Mouse (Mus musculus): ENCODE results near the gene Slc25a43. TPM values are rescaled to one million over a fixed set of nuclear protein-coding genes. Genes with fewer than 3 reads are reported as not detected.

Slc25a43 gene
- polyA plus RNA-seq, 1 experiment = not detected

- peaks cover 19% of the 10 kb centered on the region for H3K4me1 ChIP-seq (ENCODE audit: control insufficient read depth)
- no peaks in the 10 kb centered on the region for H3K27me3 ChIP-seq (ENCODE audit: control insufficient read depth)
- TF ChIP-seq GATA1 (IDR thresholded peaks at IDR 0.05; ENCODE audit: low read length) (no peak), TAL1 (IDR thresholded peaks at IDR 0.05; ENCODE audit: low read length) (no peak)
- peaks cover 22% of the 10 kb centered on the region for H3K36me3 ChIP-seq (ENCODE audit: control insufficient read depth)
- peaks cover 10% of the 10 kb centered on the region for H3K9me3 ChIP-seq (ENCODE audit: control insufficient read depth, low read length)
- H3K4me3 ChIP-seq (replicated peaks) = no peak overlapping the region
Observed at GRCm38 (mm10) chrX:36799131-36799879, 55.8 kb downstream of the Slc25a43 start.

- Histone ChIP-seq H3K4me1 (ENCODE audit: control insufficient read depth) (peaks cover 12% of the 10 kb centered on the region), H3K36me3 (ENCODE audit: control insufficient read depth) (peaks cover 6% of the 10 kb centered on the region), H3K4me3 (replicated peaks) (no peak overlapping the region), H3K27me3 (ENCODE audit: control insufficient read depth) (no peaks in the 10 kb centered on the region), H3K9me3 (ENCODE audit: control insufficient read depth, low read length) (no peaks in the 10 kb centered on the region)
- TF ChIP-seq TAL1 (IDR thresholded peaks at IDR 0.05; ENCODE audit: low read length) (no peak), GATA1 (IDR thresholded peaks at IDR 0.05; ENCODE audit: low read length) (no peak)
Observed at GRCm38 (mm10) chrX:36803189-36803588, 59.7 kb downstream of the Slc25a43 start.

GRCm38 (mm10) chrX:36804196-36804595 lies 60.7 kb downstream of the Slc25a43 start:
- no peak overlapping the region for H3K4me3 ChIP-seq (replicated peaks)
- no peaks in the 10 kb centered on the region for H3K27me3 ChIP-seq (ENCODE audit: control insufficient read depth)
- no peak for TF ChIP-seq GATA1 (IDR thresholded peaks at IDR 0.05; ENCODE audit: low read length)
- no peak for TF ChIP-seq TAL1 (IDR thresholded peaks at IDR 0.05; ENCODE audit: low read length)
- H3K9me3 ChIP-seq (ENCODE audit: control insufficient read depth, low read length) = no peaks in the 10 kb centered on the region
- peaks cover 16% of the 10 kb centered on the region for H3K4me1 ChIP-seq (ENCODE audit: control insufficient read depth)
- no peaks in the 10 kb centered on the region for H3K36me3 ChIP-seq (ENCODE audit: control insufficient read depth)

- Histone ChIP-seq H3K9me3 (ENCODE audit: control insufficient read depth, low read length) (no peaks in the 10 kb centered on the region), H3K4me1 (ENCODE audit: control insufficient read depth) (peaks cover 16% of the 10 kb centered on the region), H3K4me3 (replicated peaks) (no peak overlapping the region), H3K36me3 (ENCODE audit: control insufficient read depth) (no peaks in the 10 kb centered on the region), H3K27me3 (ENCODE audit: control insufficient read depth) (no peaks in the 10 kb centered on the region)
- TF ChIP-seq GATA1 (IDR thresholded peaks at IDR 0.05; ENCODE audit: low read length) = no peak
- TF ChIP-seq TAL1 (IDR thresholded peaks at IDR 0.05; ENCODE audit: low read length) = no peak
Observed at GRCm38 (mm10) chrX:36805466-36806235, 62.2 kb downstream of the Slc25a43 start.

- H3K4me1 ChIP-seq (ENCODE audit: control insufficient read depth) = peaks cover 16% of the 10 kb centered on the region
- H3K4me3 ChIP-seq (replicated peaks) = peak overlapping the region; percentile 78
- H3K27me3 ChIP-seq (ENCODE audit: control insufficient read depth) = no peaks in the 10 kb centered on the region
- H3K9me3 ChIP-seq (ENCODE audit: control insufficient read depth, low read length) = no peaks in the 10 kb centered on the region
- no peaks in the 10 kb centered on the region for H3K36me3 ChIP-seq (ENCODE audit: control insufficient read depth)
- TF ChIP-seq GATA1 (IDR thresholded peaks at IDR 0.05; ENCODE audit: low read length) = no peak
- peak; percentile 10; the same call in 1 of the 3 replicates for TF ChIP-seq TAL1 (IDR thresholded peaks at IDR 0.05; ENCODE audit: low read length)
Observed at GRCm38 (mm10) chrX:36807360-36808317, 64.2 kb downstream of the Slc25a43 start.

GRCm38 (mm10) chrX:36808318-36808683 lies 64.8 kb downstream of the Slc25a43 start:
- no peaks in the 10 kb centered on the region for H3K9me3 ChIP-seq (ENCODE audit: control insufficient read depth, low read length)
- TF ChIP-seq TAL1 (IDR thresholded peaks at IDR 0.05; ENCODE audit: low read length) (no peak), GATA1 (IDR thresholded peaks at IDR 0.05; ENCODE audit: low read length) (no peak)
- peak overlapping the region; percentile 78 for H3K4me3 ChIP-seq (replicated peaks)

GRCm38 (mm10) chrX:36811377-36811776 lies 67.9 kb downstream of the Slc25a43 start:
- H3K4me3 ChIP-seq (replicated peaks) = no peak overlapping the region
- no peaks in the 10 kb centered on the region for H3K36me3 ChIP-seq (ENCODE audit: control insufficient read depth)
- peaks cover 15% of the 10 kb centered on the region for H3K4me1 ChIP-seq (ENCODE audit: control insufficient read depth)
- H3K9me3 ChIP-seq (ENCODE audit: control insufficient read depth, low read length) = no peaks in the 10 kb centered on the region
- TF ChIP-seq TAL1 (IDR thresholded peaks at IDR 0.05; ENCODE audit: low read length) = no peak
- TF ChIP-seq GATA1 (IDR thresholded peaks at IDR 0.05; ENCODE audit: low read length) = no peak
- H3K27me3 ChIP-seq (ENCODE audit: control insufficient read depth) = no peaks in the 10 kb centered on the region

More at GRCm38 (mm10) chrX:36808318-36808683, 64.8 kb downstream of the Slc25a43 start:
- Histone ChIP-seq H3K27me3 (ENCODE audit: control insufficient read depth) (no peaks in the 10 kb centered on the region), H3K4me1 (ENCODE audit: control insufficient read depth) (peaks cover 16% of the 10 kb centered on the region), H3K36me3 (ENCODE audit: control insufficient read depth) (no peaks in the 10 kb centered on the region)

- peaks cover 11% of the 10 kb centered on the region for H3K4me1 ChIP-seq (ENCODE audit: control insufficient read depth)
- H3K27me3 ChIP-seq (ENCODE audit: control insufficient read depth) = no peaks in the 10 kb centered on the region
- no peak for TF ChIP-seq TAL1 (IDR thresholded peaks at IDR 0.05; ENCODE audit: low read length)
- no peak for TF ChIP-seq GATA1 (IDR thresholded peaks at IDR 0.05; ENCODE audit: low read length)
- no peaks in the 10 kb centered on the region for H3K36me3 ChIP-seq (ENCODE audit: control insufficient read depth)
- no peak overlapping the region for H3K4me3 ChIP-seq (replicated peaks)
- no peaks in the 10 kb centered on the region for H3K9me3 ChIP-seq (ENCODE audit: control insufficient read depth, low read length)
Observed at GRCm38 (mm10) chrX:36814161-36814836, 70.8 kb downstream of the Slc25a43 start.

Measured in erythroblast, embryonic 14.5 days (primary cell).